Mouse (Mus musculus) CD4-positive helper T cell, adult 2 months (primary cell): ENCODE data around the gene Prkd2.

Experiments used
- DNase-seq: peaks from one replicate; pipeline ENCODE4 v3.0.0-alpha.2; 2012; ENCODE audit warnings: low read depth, missing footprints, low spot score

Prkd2 gene

DNA sequence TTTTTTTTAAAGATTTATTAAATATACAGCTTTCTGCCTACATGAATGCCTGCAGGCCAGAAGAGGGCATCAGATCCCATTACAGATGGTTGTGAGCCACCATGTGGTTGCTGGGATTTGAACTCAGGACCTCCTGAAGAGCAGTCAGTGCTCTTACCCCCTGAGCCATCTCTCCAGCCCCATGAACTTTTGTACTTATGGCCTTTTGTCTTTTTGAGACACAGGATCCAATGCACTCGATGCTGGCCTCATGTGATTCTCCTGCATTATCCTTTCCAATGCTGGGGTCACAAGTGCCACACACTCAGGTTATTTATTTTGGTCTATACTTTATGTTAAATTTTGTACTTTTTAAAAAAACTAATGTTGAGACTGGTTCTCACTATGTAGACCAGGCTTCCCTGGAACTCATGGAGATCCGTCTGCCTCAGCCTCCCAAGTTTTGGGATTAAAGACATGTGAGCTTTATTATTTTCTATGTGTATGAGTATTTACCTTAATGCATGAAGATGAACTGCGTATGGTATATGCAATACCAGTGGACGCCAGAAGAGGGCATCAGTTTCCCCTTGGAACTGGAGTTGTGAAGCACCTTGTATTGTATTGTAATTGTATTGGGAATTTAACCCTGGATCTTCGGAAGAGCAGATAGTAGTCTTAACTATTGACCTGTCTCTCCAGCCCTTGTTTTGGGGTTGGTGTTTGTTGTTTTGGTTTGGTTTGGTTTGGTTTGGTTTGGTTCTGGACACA, 17.4 kb downstream of the Prkd2 start:
- DNase-seq = peak; percentile 73

DNA sequence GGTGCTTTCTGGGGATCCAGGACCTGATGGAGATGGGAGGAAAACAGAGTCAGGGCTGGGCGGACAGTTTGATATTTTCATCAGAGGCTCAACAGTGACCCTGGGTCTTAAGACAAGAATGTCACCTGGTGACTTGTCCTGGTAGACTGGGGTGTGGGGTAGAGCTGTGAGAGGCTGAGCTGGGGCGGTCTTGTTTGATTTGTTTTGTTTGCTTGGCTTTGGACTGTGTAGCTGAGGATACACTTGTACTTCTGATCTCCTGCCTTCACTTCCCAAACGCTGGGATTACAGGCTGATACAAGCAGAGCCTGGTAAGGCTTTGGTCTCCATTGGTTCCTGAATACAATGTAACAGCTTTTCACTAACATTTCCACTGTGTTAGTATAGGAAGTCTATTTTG, 24.8 kb downstream of the Prkd2 start:
- DNase-seq = no peak

DNA sequence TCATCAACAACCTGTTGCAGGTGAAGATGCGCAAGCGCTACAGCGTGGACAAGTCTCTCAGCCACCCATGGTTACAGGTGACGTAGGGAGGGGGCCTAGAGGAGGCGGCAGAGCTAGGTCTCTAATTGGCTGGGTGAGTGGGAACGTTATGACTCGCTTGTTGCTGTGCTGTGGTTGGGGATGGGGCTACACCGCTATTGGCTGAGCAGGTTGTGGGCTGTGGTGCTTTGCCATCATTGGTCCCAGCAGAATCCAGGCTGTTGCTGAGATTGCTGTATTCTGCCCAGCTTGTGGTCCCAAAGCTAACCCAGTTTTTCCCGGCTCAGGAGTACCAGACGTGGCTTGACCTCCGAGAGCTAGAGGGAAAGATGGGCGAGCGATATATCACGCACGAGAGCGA, 26.8 kb downstream of the Prkd2 start:
- DNase-seq = no peak

DNA sequence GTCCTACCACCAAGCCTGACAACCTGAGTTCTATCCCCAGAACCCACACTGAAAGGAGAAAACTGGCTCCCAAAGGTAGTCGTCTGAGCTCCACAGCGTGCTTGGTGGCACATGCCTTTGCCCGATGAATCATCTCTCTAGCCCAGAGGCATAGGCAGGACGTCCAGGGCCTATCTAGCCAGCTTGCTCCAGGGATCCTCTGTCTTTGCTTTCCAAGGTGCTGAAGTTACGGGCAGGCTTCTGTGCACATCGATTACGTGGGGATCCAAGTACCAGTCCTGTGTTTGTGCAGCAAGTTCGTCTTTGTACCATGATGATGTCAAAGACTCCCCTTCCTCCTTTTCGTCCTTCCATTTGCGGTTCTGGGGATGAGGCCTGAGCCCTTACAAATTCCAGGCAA, 28.9 kb downstream of the Prkd2 start:
- DNase-seq = no peak

DNA sequence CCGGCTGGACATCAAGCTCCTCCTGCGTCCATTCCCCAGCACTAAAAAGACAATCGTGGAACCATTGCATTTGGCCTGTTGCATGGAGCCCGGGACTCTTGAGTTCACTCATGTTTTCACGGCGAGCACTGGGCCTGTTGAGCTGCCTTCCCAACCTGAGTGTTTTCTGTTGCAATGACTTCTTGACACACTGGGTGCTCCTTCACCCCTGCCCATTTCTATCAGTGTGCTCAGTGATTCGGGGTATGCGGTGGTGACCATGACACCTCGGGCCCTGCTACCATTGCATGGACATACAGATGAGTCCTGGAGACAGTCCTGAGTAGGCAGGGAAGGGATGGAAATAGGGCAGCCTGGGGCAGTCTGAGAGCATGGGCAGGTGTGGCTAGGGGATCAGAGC, 29.8 kb downstream of the Prkd2 start:
- no peak for DNase-seq

DNA sequence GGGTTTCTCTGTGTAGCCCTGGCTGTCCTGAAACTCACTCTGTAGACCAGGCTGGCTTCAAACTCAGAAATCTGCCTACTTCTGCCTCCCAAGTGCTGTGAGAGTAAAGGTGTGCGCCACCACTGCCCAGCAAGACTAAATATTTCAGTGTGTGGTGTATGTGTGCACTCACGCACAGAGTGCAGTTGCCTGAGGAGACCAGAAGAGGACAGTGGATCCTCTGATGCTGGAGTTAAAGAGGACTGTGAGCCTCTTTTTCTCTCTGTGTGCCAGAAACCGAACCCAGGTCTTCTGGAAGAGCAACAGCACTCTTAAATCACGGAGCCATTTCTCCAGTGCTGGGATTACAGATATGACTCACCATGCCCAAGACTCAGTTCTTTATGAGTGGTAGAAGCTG, 30.7 kb downstream of the Prkd2 start:
- peak; percentile 33 for DNase-seq

DNA sequence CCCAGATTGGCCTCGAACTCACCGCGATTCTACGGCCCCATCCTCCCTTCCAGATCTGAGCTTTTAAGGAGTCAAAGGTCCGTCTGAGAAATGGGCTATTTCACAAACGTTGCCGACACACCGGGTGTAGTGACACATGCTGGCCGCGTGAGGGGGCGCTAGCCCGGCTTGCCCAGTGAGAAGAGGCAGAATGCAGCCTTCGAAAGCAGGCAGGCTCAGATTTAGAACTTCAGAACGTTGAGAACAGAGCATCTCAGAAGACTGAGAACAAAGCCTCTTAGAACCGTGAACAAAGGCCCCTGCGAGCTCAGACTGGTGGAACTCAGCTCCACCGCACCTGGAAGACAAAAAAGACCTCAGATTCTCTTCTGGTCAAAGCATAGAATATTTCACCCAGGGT, 31.5 kb downstream of the Prkd2 start:
- DNase-seq = peak; percentile 87

DNA sequence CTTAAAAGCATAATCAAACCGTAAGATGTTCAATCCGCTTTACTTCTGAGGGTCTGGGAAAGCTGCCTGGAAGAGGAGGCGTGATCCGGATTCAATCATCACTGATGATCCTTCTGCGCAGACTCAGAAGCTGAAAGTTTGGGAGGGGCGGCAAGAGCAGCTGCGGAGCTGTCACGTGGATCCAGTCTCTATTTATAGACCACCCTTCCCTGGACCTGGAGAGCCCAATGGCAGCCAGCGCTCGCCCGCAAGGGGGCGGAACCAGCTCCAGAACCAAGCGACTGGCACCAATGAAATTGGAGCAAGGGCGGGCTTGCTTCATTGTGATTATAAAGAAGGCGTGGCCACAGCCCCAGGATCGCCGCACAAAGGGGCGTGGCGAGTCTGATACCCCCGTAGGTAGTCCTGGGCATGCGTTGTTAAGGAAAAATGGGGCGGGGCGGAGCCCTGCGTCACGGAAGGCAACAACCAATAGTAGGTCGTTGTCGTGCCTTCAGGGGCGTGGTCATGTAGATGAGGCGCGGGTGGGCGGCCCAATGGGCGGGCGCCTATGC, 32.1 kb downstream of the Prkd2 start:
- peak; percentile 98 for DNase-seq

DNA sequence AGATGAGACGGTGACA, 32.4 kb downstream of the Prkd2 start, which contains the start of gene Dact3:
Dact3 (plus strand) TSS at position 8 of the 16 bp plus-strand sequence.
- no peak for DNase-seq

DNA sequence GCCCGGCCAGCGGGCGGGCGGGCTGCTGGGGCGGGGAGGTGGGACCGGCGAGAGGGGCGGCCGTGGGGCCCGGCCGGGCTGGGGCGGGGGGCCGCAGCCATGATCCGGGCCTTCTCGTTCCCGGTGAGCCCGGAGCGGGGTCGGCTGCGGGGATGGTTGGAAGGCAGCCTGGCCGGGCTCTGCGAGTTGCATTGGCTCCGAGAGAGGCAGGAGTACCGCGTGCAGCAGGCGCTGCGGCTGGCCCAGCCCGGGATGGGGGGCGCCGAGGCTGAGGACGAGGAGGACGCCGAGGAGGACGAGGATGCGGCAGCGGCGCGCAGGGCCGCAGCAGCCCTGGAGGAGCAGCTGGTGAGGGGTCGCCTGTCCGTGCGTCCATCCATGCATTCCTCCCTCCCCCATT, 32.6 kb downstream of the Prkd2 start:
- DNase-seq = no peak

DNA sequence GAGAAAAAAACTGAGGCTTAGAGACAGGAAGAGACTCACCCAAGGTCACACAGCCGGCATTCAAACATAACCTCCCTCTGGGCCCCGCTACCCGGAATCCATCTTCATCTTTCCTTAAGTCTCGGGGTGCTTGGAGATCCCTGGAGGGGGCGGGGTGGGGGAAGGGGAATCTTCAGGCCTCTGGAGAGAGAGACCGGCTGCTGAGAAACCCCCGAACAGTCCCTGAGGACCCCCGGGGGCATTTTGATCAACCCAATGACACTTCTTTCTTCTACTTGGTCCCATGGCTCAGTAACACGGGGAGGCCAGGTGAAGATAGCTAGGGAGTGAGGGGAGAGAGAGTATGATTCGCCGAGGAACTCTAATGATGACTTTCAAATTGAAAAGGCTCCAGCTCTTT, 33.3 kb downstream of the Prkd2 start:
- no peak for DNase-seq

DNA sequence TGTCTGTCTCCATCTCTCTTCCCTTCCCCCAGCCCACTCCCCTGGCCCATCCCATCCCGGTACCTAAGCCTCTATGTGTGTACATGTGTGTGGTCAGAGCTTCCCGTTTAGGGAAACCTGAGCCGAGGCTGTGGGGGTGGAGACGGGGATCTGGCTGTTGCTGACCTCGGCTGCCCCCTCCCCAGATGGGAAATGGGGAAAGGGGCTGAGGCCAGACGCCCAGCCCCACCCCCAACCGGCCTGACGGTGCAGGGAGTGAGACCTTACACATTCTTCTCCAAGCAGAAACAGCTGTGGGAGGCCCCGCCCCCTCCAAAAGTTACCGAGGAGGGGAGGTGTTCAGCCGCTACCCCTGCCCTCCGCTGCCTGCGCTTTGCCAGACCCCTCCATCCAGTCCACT, 33.9 kb downstream of the Prkd2 start:
- no peak for DNase-seq

DNA sequence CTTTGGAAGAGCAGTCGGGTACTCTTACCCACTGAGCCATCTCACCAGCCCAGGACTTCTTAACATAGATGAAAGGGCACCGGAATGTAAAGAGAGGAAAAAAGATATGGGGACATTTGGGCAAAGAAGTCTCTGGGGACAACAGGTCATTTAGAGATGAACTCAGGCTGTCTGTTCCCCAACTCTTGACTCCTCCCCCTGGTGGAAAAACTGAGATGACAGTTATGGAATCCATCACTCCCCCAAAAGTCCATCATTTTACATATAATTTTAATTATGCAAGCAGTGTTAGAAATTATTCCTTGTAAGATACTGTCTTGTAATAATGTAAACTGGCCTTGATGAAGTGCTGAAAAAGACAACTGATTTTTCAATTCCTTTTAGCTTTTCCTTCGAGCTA, 35.0 kb downstream of the Prkd2 start:
- no peak for DNase-seq

DNA sequence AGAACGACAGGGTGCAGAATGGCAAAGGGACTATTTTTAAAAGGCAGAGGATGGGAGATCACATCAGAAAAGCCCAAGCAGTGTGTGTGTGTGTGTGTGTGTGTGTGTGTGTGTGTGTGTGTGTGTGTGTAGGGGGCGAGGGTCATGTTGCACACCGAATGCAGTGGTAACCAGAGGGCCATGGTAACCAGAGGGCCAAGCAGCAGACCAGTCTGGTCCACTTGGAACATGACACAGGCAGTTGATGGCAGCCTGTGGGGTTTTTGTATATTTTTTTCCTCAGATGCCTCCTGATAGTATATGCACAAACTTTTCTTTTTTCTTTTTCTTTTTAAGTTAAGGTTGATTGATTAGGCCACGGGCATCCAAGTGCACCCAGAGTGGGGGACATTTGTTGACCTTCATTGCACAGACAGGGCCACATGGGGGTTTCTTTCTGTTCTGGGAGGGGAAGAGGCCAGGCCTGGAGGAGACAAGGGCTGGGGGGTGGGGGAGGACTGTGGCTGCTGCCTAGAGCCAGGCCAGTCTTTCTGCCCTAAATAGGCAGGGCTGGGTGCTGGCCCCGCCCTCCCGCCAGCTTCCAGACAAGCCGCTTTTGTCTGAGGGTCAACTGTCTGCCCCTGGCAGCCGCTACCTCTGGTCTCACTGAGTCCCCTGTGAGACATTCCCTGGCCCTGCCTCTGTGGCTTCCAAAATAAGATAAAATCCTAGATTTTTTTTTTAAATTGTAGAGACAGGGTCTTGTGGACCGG, 37.3 kb downstream of the Prkd2 start:
- no peak for DNase-seq

DNA sequence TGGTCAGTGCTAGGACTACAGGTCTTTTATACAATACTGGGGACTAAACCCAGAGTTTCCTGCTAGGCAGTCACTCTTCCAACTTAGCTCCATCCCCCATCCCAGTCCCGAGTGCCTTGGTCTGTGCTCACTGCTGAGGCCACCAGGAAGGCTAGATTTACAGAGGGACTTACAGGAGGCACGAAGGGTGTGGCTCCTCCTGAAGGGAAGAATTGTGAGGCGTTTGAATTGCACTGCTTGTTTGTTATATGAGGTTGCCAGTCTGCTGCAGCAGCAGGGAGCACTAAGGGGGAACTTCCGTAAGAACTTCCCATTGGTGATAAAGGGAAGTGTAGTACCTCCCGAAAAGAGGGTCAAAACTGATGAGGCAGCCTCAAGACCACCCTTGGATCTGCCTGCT, 37.9 kb downstream of the Prkd2 start:
- no peak for DNase-seq

DNA sequence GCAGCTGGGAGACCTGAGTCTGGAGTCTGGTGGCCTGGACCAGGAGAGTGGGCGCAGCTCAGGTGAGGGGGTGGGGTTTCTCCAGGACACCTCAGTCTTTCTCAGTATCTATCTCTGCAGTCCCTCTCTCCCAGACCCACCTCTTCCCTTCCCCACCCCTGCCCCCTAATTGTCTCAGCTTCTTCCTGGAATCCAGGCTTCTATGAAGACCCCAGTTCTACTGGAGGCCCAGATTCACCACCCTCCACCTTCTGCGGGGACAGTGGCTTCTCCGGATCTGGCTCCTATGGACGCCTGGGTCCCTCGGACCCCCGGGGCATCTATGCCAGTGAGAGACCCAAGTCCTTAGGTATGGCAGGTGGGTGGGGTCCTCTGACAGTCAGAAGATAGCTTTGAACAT, 40.5 kb downstream of the Prkd2 start:
- no peak for DNase-seq

DNA sequence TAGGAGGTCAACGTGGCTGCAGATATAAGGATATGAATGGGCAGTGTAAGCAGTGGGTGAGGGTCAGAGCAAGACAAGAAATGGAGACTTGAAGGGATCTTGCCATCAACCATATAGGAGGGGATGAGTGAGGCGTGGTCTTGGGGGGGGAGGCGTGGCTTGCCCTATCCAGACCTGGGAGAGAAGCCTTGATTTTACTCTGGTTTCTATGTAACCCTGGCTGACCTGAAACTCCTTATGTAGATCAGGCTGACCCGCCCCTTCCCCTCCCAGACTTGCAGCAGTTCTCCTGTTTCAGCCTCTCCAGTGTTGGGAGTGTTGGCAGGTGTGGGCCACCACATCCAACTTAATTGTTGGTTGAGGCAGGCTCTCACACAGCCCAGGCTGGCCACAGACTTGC, 41.6 kb downstream of the Prkd2 start:
- DNase-seq = no peak

DNA sequence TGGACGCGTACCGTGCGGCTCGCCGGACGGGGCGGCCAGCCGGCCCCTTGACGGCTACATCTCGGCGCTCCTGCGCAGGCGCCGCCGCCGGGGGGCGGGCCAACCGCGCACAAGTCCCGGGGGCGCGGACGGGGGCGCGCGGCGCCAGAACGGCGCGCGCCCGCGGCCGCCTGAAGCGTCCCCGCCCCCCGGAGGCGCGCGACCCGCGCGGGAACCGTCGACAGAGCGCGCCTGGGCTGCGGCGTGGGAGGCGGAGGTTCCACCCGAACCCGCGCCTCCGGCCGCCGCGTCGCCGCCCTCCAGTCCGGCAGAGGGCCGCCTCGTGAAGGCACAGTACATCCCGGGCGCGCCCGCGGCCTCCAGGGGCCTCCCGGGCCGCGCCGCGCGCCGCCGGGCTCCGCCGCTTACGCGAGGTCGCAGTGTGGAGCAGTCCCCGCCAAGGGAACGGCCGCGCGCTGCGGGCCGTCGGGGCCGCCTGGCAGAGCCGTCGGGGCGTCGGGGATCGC, 42.6 kb downstream of the Prkd2 start:
- DNase-seq = no peak

DNA sequence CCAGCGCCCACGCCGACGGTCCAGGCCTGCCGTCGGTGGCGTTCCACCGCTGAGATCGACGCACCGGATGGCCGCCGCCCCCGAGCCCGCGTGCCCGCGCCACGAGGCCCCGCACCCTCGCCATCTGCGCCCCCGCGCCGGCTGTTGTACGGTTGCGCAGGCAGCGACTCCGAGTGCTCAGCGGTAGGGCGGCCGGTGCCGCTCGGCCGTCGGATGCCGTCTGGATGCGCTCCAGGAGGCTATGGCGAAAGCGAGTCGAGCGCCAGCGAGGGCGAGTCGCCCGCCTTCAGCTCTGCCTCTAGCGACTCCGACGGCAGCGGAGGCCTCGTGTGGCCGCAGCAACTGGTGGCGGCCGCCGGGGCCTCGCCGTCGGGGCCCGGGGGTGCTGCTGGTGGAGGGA, 43.2 kb downstream of the Prkd2 start:
- DNase-seq = no peak

DNA sequence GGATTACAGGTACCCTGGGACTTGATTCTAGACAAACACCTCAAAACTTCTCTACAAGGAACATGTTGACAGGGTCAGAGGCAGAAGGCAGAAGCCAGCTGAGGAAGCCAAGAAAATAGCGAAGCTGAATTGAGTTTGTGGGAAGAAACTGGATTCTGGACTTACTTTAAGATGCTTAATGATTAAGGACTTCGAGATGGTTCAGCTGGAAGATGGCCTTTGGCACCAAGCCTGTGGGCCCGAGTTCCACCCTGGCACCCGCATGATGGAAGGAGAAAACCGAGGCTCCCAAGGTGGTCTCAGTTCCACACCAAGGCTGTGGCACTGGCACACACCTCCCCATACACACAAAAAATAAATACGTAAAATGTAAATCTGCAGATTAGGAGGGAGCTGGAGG, 47.8 kb downstream of the Prkd2 start:
- no peak for DNase-seq

DNA sequence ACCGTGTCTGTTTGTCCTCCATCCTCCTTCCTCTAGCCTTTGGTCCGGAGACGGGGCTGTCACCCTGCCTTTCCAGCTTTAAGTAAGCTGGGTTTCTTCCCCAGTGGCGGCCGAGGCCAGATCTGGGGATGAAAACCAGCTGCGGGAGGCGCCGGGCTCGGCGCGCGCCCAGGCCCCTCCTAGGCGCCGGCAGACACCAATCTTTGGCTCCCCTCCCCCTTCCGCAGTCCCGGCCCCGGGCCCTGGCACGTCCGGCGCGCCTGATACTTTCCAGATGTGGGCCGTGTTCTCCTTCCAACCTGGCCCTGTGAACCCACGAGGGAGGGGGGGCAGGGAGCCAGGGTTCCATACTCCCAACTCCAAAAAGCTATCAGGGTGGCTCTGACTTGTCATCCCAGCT, 48.2 kb downstream of the Prkd2 start:
- no peak for DNase-seq

DNA sequence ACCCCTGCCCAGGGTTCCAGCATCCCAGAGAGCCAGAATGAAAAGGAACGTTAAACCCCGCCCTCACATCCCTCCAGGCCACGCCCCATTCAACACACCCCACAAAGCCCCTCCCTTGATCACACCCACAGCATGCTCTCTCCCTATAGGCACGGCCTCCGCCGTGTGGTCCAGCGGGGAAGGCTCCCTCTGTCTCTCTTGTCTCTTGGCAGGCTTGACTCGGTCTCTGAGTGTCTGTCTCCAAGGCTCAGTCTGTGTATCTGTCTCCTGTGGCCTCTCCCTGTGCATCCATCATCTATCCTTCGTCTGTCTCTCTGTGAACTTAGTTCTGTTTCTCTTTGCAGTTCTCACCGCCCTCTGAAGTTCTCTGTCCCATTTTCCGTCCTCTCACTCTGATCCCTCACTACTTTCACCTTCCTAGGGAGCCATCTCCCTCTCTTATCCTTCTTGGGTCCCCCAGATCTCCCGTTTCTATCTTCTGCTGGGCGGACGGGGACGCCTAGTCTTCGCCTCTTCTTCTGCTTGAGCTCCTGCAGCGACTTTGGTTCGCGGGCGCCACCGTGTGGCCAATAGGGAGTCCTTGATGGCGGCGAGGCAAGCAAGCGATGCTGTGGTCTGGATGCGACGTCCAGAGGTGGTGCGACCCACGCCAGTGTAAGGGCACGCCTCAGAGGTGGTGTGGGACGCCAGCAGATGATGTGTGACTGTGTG, 49.1 kb downstream of the Prkd2 start, which contains the start of gene Gng8:
Gng8 (plus strand) TSS at position 146 of the 711 bp plus-strand sequence.
- DNase-seq = peak; percentile 86

DNA sequence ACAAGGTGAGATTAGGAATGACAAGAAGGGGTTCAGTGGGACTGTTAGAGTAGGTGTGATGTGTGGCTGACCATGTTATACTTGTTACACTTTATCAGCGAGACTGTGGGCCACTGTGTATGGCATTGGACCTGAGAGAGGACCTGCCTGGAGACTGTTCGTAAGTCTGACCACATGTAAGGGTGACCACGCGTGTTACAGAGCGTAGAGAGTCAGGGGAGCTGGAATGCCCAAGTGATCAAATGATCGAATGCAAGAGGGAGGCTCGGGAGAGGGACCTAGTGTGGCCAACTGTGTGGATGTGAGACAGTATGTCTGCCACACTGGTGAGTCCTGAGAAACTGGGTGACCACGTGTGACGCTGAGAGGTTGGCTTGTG, 49.6 kb downstream of the Prkd2 start:
- no peak for DNase-seq
